Mouse (Mus musculus) bone marrow, adult 2 months (tissue): ENCODE measurements around the gene Fam126b. TPM values are rescaled to one million over a fixed set of nuclear protein-coding genes. Genes with fewer than 3 reads are reported as not detected.

ENCODE experiments used
- H3K27ac ChIP-seq: fragments of 200-500 bp; 2 replicates; pipeline ENCODE4 v1.5.1; 2012; ENCODE audit warnings: low read depth, mild to moderate bottlenecking, control low read depth, inconsistent platforms, low read length; ENCODE audit not compliant: control insufficient read depth, poor library complexity, insufficient read depth
- H3K4me1 ChIP-seq: fragments of 200-500 bp; 2 replicates; pipeline ENCODE4 v1.6.1; 2011; ENCODE audit warnings: low read length; ENCODE audit not compliant: control insufficient read depth, insufficient read depth
- H3K4me3 ChIP-seq: fragments of 200-500 bp; replicated peaks from 2 replicates; pipeline ENCODE3; 2011; ENCODE audit warnings: mild to moderate bottlenecking, low read depth, low read length, control low read depth; ENCODE audit not compliant: control insufficient read depth
- CTCF ChIP-seq: fragments of 200-500 bp; IDR thresholded peaks from 2 replicates; pipeline ENCODE4 v1.5.1; 2011; ENCODE audit warnings: low read length, control low read depth; ENCODE audit not compliant: control insufficient read depth, insufficient read depth
- WGBS: fragments of 180-500 bp; shearing (Covaris S2); methylation state at CpG from one replicate; pipeline ENCODE4 v1.1.7; 2018; 5-methylcytosine and 5-hydroxymethylcytosine counted together
- polyA plus RNA-seq: library from polyadenylated mRNA; stranded (reverse); fragments of >200 nt; gene quantifications from 2 replicates; pipeline ENCODE4 v1.2.4, GENCODE M21; 2011; ENCODE audit warnings: low replicate concordance; ENCODE audit not compliant: missing spikeins, insufficient read depth, insufficient read length

The Fam126b gene
- polyA plus RNA-seq, 1 experiment: 4.0 TPM

GRCm38 (mm10) chr1:58475662-58476061, 110.5 kb downstream of the Fam126b start:
- no peak for TF ChIP-seq CTCF
- Histone ChIP-seq H3K27ac (no peak overlapping the region), H3K4me1 (no peaks in the 10 kb centered on the region), H3K4me3 (no peak overlapping the region)
- WGBS: 94% methylated on average over 8 of the region's 8 CpGs

Other genes with a start within 250 kb of the Fam126b start
- gene Bzw1, start 193.4 kb downstream of the Fam126b start, polyA plus RNA-seq: 46.8 and 85.4 TPM in 2 replicates
- 144 and 359 TPM in 2 replicates for gene Clk1, start 162.3 kb downstream of the Fam126b start, polyA plus RNA-seq
- gene Nif3l1, start 141.2 kb downstream of the Fam126b start, polyA plus RNA-seq: 6.0 and 10.0 TPM in 2 replicates
- gene Ppil3, start 140.8 kb downstream of the Fam126b start, polyA plus RNA-seq: 14.3 and 50.2 TPM in 2 replicates
- 22.4 and 22.6 TPM in 2 replicates for gene Orc2, start 81.2 kb downstream of the Fam126b start, polyA plus RNA-seq
- 82.6 and 93.1 TPM in 2 replicates for gene Ndufb3, start 61 bp upstream of the Fam126b start, polyA plus RNA-seq
- not detected in 2 replicates for gene Als2cr12, start 109.7 kb upstream of the Fam126b start, polyA plus RNA-seq
- gene Cflar, start 125.2 kb upstream of the Fam126b start, polyA plus RNA-seq: 32.3 and 72.0 TPM in 2 replicates
- gene Casp8, start 209.1 kb upstream of the Fam126b start, polyA plus RNA-seq: 11.5 and 17.5 TPM in 2 replicates